Mouse (Mus musculus) c-Kit-negative CD71-positive TER-119-positive erythroid progenitor cells, embryonic 14.5 days (primary cell): ENCODE results near the gene Frmd4a.
"Not testable (repeated sequence)": the region's sequence is repeated elsewhere in the genome, so short reads cannot be mapped to it uniquely, and the experiment has no call there.

Experiments used
- DNase-seq: peaks from one replicate; pipeline ENCODE4 v3.0.0-alpha.2; 2013; ENCODE audit warnings: low read depth, low spot score

Gene Frmd4a

DNA sequence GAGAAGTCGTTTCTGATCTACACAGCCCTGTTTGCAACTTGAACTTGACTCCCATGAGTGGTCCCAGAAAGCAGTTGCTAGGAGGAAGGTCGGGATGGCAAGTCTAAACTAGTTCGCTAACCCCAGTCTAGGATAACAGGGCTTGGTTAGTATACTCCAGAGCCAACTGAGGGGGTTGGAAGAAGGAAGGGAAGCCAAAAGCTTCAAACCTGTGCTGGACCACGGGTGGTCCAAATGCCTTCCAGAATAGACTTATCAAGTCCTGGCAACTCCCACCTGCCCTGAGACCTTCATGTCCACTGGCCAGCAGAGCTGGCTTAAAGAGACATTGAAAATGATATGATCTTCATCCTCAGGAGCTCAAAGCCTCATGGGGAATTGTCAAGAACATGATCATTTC, 318.4 kb downstream of the Frmd4a start:
- no peak for DNase-seq

- DNase-seq: not testable (repeated sequence)
Observed at GRCm38 (mm10) chr2:4338290-4338689, 320.8 kb downstream of the Frmd4a start.

DNA sequence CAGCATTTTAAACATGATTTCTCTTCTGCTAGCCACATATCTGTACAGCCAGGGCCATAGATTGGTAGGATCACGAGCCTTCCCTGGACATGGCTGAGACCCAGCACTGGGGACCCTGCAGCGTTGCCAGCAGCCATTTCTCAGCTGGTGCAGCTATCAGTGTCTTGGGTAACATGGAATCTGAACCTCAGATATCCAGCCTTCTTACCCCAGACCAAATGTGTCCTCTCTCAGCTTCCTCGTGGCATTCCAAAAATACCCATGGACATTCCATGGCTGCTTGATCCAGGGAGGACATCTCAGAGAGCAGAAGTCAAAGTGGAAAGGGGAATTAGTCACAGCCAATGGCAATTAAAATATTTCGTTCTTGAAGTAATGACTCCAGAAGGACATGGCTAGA, 321.6 kb downstream of the Frmd4a start:
- DNase-seq: no peak

DNA sequence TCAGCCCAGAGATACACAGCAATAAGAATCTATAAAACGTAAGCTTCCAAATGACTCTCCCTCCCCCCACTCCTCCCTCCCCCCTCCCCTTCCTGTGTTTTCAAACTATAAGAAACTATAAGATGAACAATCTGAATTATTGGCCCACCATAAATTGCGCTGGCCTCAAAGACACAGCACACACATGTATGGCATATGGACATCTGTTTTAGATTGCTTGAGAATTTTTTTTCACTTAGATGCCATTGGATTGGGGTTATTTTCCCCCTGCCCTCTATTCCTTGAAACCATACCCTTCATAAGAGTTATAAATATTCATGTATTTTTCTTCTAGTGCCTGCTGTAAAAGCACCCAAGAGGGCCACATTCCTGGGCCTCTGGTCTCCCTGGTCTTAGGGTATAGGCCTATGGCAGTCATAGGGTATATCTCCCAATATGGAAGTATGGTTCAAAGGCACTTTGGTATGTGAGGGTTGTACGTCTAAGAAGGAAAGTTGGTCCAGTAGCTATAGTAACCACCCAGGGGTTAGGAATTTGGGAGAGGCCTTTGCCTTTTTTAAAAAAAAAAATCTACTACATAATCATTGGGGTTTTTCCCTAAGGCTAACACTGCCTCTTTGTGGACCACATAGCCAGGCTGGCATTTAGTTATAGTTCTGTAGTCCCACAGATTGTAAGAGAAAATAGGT, 322.2 kb downstream of the Frmd4a start:
- no peak for DNase-seq

- DNase-seq: no peak
Observed at GRCm38 (mm10) chr2:4340378-4340777, 322.9 kb downstream of the Frmd4a start.

GRCm38 (mm10) chr2:4341141-4341540, 323.6 kb downstream of the Frmd4a start:
- DNase-seq: no peak

DNA sequence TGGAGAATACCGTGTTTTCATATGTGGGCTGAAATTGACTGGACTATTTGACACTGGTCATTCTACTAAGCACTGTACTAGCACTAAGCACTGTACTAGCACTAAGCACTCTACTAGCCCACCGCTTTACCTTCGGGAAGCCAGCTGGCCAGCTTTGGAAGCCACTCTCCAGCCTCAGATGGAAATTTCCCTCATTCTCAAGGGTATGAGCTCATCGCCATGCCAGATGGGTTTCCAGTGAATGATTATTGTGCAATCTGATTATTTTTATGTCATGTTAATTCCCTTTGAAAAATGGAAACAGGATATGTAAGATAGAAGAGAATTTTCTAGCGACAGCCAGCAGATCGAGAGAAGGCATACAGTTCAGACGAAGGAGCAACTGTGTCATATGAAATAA, 324.5 kb downstream of the Frmd4a start:
- no peak for DNase-seq

DNA sequence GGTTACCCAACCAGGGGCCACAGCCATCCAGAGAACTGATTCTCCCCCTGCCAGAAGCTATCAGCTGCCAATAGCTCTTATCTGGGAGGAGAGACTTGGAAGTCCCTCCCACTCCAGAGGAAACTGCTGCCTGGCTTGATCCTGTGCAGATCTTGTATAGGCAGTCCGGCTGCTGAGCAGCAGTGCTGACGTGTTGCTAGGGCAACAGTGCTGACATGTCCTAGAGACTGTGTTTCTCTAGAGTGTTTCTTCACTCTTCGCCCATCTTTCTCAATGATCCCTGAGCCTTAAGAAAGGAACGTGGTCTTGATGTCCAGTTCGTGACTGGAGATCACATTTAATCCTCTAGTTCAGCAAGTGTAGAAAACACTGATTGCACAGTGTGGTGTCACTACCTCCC, 326.9 kb downstream of the Frmd4a start:
- no peak for DNase-seq

- DNase-seq: no peak
Observed at GRCm38 (mm10) chr2:4346232-4346631, 328.7 kb downstream of the Frmd4a start.

DNA sequence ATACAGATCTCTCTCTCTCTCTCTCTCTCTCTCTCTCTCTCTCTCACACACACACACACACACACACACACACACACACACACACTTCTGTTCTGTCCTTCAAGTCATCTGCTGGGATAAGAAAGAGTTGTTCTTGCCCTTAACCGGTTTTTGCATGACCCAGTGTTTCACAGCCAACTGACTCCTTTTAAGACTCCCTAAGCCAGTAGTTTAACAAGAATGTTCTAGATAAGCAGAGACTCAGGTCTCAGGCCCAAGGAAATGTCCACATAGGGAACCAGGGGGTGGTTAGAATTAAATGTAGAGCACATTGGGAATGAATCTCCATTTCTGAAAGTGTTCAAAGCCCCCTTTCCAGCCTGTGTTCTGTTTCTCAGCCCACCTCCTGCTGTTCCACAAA, 329.4 kb downstream of the Frmd4a start:
- DNase-seq: no peak

DNA sequence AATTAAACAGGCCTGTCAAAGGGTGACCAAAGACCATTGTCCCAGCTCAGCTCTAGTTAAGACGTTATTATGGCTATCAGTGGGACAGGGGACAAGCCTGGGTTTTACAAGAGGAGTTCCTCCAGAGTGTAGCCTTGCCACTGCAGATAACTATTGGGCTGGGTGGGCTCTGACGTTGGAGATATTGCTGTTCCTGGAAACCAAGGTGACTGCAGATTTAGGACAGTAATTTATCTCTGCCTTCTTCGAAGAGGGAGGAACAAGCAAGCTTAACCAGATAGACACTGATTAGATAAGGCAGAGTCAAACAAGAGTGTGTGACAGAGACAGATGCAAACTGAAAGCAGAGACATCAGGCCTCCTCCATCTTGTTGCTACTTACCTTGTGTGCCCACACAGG, 330.3 kb downstream of the Frmd4a start:
- DNase-seq: no peak

DNA sequence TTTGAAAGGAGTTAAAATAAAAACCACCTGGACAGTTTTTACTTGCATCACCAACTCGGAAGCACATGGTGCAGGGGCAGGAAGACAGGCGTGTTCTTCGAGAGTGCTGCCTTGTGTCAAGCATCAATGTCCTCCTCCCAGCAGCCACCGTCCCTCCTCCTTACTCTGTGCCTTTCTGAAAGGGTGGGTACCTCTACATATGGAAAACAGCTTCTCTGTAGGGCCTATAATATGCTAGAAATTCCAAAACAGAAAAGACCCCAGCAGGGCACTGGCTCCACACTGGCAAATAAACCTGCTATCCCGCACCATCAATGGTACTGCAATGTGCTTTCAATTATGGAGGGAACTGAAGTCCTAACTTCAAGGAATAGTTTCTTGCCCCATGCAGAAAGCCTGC, 331.0 kb downstream of the Frmd4a start:
- DNase-seq: no peak

DNA sequence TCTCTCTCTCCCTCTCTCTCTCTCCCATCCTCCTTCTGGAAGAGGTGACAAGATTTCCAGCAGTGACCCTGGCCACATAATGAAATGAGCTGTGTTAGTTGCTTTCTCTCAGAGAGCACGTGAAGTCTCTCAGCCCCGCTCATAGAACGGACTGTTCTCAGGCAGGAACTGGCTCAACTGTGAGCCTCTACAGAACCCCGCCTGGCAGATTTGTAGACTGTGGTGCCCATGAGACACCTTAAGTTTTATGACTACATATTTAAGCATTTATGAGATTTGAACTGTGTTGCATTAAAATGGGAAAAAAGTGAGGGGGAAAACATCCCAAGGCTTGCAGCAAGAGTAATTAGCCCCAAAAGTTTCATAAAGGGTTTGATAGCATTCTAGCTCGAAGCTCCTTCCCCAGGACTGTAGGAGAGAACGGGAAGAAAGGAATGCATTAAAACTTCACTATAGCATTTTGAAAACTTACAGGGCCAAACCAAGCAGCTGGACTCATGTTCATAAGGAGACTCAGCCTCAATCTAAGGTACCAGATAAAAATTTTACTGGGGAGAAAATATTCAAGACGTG, 339.4 kb downstream of the Frmd4a start:
- DNase-seq: no peak

DNA sequence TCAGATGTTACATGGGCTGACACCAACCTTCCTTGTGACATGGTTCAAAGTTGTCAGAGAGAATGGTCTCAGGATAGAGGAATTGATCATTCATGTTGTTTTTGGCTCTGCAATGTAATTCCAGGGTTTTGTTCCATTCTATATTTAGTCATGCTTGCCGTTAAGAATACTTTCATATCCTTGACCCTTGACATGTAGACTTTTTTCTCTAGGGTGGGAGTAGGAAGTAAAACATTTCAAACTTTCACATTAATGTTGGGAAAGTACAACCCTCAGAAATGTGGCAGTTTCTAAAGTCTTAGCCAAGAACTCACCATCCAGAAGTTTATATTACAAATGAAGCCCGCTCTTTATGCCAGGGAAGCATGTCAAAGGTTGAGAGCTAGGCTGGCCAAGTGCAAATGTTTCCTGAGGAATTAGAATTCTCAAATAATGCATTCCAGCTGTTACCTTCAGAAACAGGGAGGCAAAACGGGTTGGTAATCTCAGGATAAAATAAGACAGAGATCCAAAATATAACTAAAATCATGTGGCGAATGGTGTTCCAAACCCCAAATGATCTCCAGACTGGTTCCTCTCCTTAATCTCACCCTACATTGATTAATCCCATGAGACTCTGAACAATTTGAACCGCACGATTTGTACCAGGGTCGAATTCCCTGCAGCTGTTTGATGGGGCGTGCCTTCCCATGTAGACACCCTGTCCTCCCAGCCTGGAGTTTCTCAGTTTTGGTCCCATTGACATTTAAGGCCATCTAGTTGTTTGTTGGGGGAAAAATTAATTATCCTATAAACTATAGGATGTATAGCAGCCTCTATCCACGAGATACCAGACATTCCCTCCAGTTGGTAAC, 344.7 kb downstream of the Frmd4a start:
- no peak for DNase-seq

- DNase-seq: no peak
Observed at GRCm38 (mm10) chr2:4364908-4365307, 347.4 kb downstream of the Frmd4a start.

DNA sequence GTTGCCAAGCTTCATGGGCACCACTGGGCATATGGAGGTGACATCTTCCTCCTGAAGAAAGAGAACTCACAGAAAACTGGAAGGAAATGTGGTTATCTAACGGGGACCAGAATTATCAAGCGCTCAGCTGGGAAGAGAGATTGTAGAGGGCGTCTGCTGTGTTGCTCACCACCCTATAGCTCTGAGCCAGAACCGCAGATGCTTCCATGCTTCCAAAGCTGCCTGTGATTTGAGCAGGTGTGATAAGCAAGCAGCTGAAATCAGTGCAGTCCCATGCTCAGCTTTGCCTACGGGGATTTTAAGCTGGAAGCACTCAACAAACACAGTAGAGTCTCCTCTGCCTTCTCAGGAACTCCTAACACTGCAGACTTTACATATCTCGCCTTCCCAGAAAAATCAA, 351.0 kb downstream of the Frmd4a start:
- no peak for DNase-seq

DNA sequence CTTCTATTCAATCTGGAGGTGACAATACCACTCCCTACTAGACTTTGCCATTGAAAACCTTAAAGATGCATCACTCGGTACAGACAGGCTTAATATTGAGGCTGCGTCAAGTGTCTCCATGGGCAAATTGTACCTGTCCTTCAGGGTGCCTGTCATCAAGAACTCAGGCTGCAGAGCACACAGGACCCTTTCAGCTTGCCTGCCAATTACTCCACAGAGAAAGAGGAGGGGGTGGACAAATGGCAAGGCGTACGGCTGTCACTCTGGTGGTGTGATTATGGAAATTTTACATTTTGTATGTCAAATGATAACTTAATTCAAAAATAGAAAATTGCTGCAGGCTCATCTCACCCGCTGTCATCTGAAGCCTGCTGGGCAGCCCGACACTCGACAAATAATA, 353.0 kb downstream of the Frmd4a start:
- DNase-seq: no peak

DNA sequence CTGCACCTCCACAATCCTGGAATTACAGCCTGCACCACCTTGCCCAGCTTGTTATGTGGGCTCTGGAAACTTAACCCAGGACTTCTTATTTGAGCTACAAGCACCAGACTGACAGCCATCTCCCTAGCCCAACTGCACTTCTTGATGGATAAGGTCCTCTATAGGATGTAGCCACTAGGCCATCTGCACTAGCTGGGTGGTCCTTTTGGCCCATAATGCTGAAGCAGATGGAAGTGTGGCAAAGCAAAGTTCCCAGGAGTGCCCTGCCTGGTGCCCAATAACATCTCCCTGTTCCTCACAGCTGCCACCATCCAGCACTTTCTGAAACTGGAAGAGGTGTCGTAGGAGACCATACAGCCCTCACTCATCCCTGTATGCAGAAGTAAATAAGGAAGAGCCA, 353.8 kb downstream of the Frmd4a start:
- no peak for DNase-seq

DNA sequence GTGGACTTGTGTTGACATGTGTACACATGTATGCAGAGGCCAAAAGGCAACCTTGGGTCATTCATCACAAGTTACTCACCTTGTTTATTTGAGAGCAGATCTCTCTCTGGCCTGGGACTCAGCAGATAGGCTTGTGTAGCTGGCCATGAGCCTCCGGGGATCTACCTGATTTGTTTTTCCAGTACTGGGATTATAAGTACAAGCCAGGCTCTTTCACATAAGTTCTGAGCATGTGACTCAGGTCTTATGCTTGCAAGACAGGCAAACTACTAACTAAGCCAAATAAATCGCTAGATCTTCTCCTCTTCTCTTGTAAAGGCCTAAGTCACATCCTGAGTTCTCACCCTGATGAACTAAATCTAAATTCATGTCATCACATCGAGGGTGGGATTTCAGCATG, 361.3 kb downstream of the Frmd4a start:
- DNase-seq: no peak

DNA sequence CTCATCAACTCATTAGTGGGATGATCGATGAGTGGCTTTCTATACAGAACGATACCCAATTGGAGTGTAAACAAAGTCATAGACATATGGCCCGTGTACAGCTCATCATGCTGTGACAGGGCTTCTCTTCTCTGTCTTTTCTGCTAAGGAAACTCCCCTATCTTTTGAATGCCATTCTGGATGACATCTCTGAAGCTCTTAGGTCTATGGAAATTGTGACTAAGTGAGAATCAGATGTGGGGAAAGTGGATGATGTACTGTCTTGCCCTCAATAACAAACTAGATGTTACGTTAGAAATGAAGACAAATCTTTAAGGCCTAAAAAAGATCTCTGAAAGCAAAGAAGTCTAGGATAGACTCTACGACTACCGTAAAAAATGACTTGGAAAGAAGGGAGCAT, 362.9 kb downstream of the Frmd4a start:
- DNase-seq: no peak

GRCm38 (mm10) chr2:4380926-4381325, 363.4 kb downstream of the Frmd4a start:
- DNase-seq: no peak

- no peak for DNase-seq
Observed at GRCm38 (mm10) chr2:4386468-4386867, 369.0 kb downstream of the Frmd4a start.

- no peak for DNase-seq
Observed at GRCm38 (mm10) chr2:4389330-4389729, 371.8 kb downstream of the Frmd4a start.
